Mouse (Mus musculus) adrenal gland (tissue): ENCODE data around the gene Mllt11.

Source experiments
- intact Hi-C: fragments of 180-260 bp; cut with DNase I; formaldehyde crosslinking; loops from one replicate; pipeline ENCODE4 v1.15.1; 2025

Mllt11 gene

DNA sequence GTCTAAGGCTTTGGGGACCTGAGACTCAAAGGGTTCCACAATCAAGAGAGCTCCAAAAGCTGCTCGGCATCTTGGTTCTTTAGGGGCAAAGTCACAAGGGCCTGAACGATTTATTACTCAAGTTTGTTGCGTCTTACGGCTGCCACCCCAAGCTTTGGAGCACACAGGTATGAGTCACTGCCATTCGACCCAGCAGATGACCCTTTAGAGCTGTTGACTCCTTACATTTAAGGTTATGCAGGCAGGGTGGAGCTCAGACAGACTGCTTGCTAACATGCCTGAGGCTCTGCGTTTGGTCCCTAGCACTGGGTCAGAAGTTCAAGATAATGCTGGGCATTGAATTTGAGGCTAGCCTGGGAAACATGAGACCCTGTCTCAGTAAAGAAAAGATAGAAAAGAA, 54.4 kb downstream of the Mllt11 start:
- intact Hi-C loops = loop anchor here (5.0 kb wide), 1 partner anchor 35 kb away; the partner anchor contains the start of gene Tnfaip8l2

DNA sequence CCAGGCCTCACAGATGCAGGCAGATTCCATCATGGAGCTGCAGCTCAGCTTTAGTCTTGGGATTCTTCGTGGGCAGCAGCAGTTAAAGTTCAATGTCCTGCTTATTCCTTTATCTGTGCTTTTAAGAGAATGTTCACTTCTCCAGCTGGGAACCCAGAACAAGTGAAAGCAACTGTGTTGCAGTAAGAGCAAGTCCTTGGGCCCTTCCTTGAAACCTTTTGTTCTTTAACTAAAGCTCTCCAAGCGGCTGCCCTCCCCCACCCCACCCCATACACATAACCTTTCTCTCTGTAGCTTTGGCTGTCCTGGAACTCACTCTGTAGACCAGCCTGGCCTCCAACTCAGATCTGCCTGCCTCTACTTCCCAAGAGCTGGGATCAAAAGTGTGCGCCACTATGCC, 55.5 kb downstream of the Mllt11 start:
- intact Hi-C loops = loop anchor here (5.0 kb wide), 1 partner anchor 34 kb away; the partner anchor contains the start of gene Tnfaip8l2

DNA sequence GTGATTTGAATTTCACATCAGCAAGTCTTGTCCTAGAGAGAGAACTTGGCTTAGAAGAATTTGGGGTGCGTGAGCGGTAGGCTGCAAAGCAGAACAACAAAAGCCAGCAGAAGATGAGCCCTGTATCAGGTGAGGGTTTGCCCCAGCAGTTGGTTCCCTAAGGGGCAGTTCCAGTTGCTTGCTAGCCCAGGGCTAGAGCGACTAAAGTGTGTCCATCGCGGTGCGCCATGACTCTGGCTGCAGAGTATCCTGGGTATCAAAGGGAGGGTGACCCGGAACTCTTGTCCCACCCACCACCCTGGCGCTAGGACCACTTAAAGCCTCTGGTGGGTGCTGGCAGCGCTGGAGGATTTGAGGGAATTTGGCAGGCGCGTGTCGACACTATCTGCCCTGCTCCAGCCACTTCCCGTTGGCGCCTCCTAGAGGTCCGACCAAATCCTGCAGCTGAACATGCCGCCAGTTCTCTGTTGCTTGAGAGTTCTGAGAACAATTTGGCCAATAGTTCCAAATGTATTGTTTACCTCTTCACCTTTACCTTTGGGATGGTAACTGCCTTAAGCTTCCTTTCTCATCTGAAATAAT, 57.9 kb downstream of the Mllt11 start:
- intact Hi-C loops = no loop called here

GRCm38 (mm10) chr3:95173256-95173949, 58.6 kb downstream of the Mllt11 start:
- intact Hi-C loops = no loop called here

- intact Hi-C loops = no loop called here
These were observed 59.3 kb downstream of the Mllt11 start for GRCm38 (mm10) chr3:95172526-95173255.

GRCm38 (mm10) chr3:95171105-95171504, 60.9 kb downstream of the Mllt11 start:
- intact Hi-C loops = no loop called here

DNA sequence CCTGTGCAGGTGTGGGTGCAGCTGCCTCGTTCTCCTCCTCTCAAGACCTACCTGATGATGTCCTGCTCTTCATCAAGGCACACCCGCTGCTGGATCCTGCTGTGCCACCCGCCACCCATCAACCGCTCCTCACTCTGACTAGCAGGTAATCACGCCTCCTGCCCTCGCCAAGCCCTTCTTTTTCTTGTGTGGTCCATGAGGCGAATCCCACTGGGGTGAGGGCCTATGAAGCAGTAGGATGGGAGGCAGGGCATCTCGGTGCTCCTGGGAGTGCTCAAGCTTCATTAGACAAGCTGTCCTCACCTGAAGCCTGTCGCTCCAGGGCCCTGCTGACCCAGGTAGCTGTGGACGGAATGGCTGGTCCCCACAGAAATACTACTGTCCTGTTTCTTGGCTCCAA, 62.0 kb downstream of the Mllt11 start:
- intact Hi-C loops = no loop called here
